In genomic region chr19:37348331-37348730, GRCm38 (mm10) we compare ENCODE assay signal across 16 mouse cellular contexts. TPM values are rescaled to one million over a fixed set of nuclear protein-coding genes. Genes with fewer than 3 reads are reported as not detected.
DNase-seq lines count a peak whose midpoint lies in the region; ATAC-seq and TF ChIP-seq lines count a peak whose summit lies in the region.
"Had no signal": no experiment of that assay in that cellular context is flagged by ENCODE, and none has a peak within 500 bp of the region (broad histone marks: within the 10 kb centered on the region; RNA-seq: fewer than 3 reads in every experiment).

No protein-coding gene starts in this region.

- ATAC-seq in midbrain, postnatal 0 days (ENCODE audit: low FRiP score): no peak
- ATAC-seq in midbrain, embryonic 16.5 days: no peak
- no peak for ATAC-seq in midbrain, embryonic 15.5 days (replicated peaks)
- ATAC-seq: lung, postnatal 0 days had no signal

- H3K9me3 ChIP-seq in midbrain, postnatal 0 days (ENCODE audit: low read length): 0 out of 2 replicates have a peak, but pooled peaks cover 6% of the 10 kb centered on the region
- H3K9me3 ChIP-seq in midbrain, embryonic 16.5 days (replicated peaks; ENCODE audit: control insufficient read depth, low read length, poor library complexity, severe bottlenecking): peaks cover 6% of the 10 kb centered on the region; the same call in 1 of the 2 replicates
- no peaks in the 10 kb centered on the region for H3K9me3 ChIP-seq in midbrain, embryonic 15.5 days
- H3K9me3 ChIP-seq: embryonic facial prominence, embryonic 10.5 days; hindbrain, embryonic 13.5 days had no signal

- H3K4me1 ChIP-seq in midbrain, postnatal 0 days (ENCODE audit: insufficient read depth, low read length): no peaks in the 10 kb centered on the region
- no peaks in the 10 kb centered on the region; the same call in 1 of the 2 replicates for H3K4me1 ChIP-seq in midbrain, embryonic 16.5 days (ENCODE audit: control insufficient read depth, insufficient read depth, low read length)
- H3K4me1 ChIP-seq in midbrain, embryonic 15.5 days: no peaks in the 10 kb centered on the region
- H3K4me1 ChIP-seq: embryonic facial prominence, embryonic 10.5 days; hindbrain, embryonic 13.5 days had no signal

- H3K9ac ChIP-seq in midbrain, postnatal 0 days (replicated peaks; ENCODE audit: low read length, poor library complexity, severe bottlenecking): no peak overlapping the region
- no peak overlapping the region for H3K9ac ChIP-seq in midbrain, embryonic 16.5 days (ENCODE audit: low read depth, low read length)
- H3K9ac ChIP-seq in midbrain, embryonic 15.5 days: no peak overlapping the region
- H3K9ac ChIP-seq: hindbrain, embryonic 13.5 days had no signal

- 78% methylated on average over 10 of the region's 10 CpGs for WGBS in midbrain, postnatal 0 days
- 79% methylated on average over 10 of the region's 10 CpGs for WGBS in midbrain, embryonic 16.5 days
- WGBS in midbrain, embryonic 15.5 days: 85% methylated on average over 10 of the region's 10 CpGs

- peak; percentile 23 to 29 for DNase-seq in cerebellum, postnatal 14 days
- no peak for DNase-seq in cerebellum, adult 9-11 months
- DNase-seq in midbrain, postnatal 0 days (ENCODE audit: low spot score): peak; percentile 10
- DNase-seq in heart, adult 9 months (ENCODE audit: low spot score in 2 of 2): peak; percentile 17 to 27
- DNase-seq in heart, postnatal 14 days: peak; percentile 26 to 29
- no peak for DNase-seq in layer of hippocampus, postnatal 10 days (ENCODE audit: low spot score in 2 of 2)
- DNase-seq: B cell, adult 2 months; cerebellum, adult 8-10 months; kidney, adult 8-10 months; right cerebral cortex, postnatal 4 days had no signal

- no peaks in the 10 kb centered on the region for H3K27me3 ChIP-seq in midbrain, postnatal 0 days (ENCODE audit: insufficient read depth, low read length)
- H3K27me3 ChIP-seq in midbrain, embryonic 16.5 days (ENCODE audit: control insufficient read depth, insufficient read depth, low read depth, low read length): no peaks in the 10 kb centered on the region
- H3K27me3 ChIP-seq in midbrain, embryonic 15.5 days (replicated peaks): no peaks in the 10 kb centered on the region
- H3K27me3 ChIP-seq: hindbrain, embryonic 13.5 days had no signal

- no peak for TF ChIP-seq CTCF in midbrain, postnatal 0 days (IDR thresholded peaks at IDR 0.05)

- no peak overlapping the region for H3K27ac ChIP-seq in midbrain, postnatal 0 days (ENCODE audit: low read depth, low read length)
- H3K27ac ChIP-seq in midbrain, embryonic 16.5 days (ENCODE audit: low read length): no peak overlapping the region
- no peak overlapping the region for H3K27ac ChIP-seq in midbrain, embryonic 15.5 days
- H3K27ac ChIP-seq: embryonic facial prominence, embryonic 10.5 days; hindbrain, embryonic 13.5 days had no signal

- H3K4me3 ChIP-seq in midbrain, postnatal 0 days (ENCODE audit: low read depth, low read length): no peak overlapping the region
- H3K4me3 ChIP-seq in midbrain, embryonic 16.5 days (ENCODE audit: low read depth, low read length): no peak overlapping the region
- no peak overlapping the region for H3K4me3 ChIP-seq in midbrain, embryonic 15.5 days
- H3K4me3 ChIP-seq: embryonic facial prominence, embryonic 10.5 days; hindbrain, embryonic 13.5 days had no signal

- no peaks in the 10 kb centered on the region for H3K36me3 ChIP-seq in midbrain, postnatal 0 days (ENCODE audit: insufficient read depth, low read length)
- H3K36me3 ChIP-seq in midbrain, embryonic 16.5 days (ENCODE audit: control insufficient read depth, insufficient read depth, low read length): peaks cover 5% of the 10 kb centered on the region
- H3K36me3 ChIP-seq in midbrain, embryonic 15.5 days (replicated peaks): no peaks in the 10 kb centered on the region

- intact Hi-C loops in heart, postnatal 14 days (cut with DNase I): no loop called here

- no peak overlapping the region for H3K4me2 ChIP-seq in midbrain, postnatal 0 days (ENCODE audit: low read depth, low read length, poor library complexity, severe bottlenecking)
- no peak overlapping the region for H3K4me2 ChIP-seq in midbrain, embryonic 16.5 days (ENCODE audit: low read length)
- no peak overlapping the region for H3K4me2 ChIP-seq in midbrain, embryonic 15.5 days
- H3K4me2 ChIP-seq: hindbrain, embryonic 13.5 days; liver, embryonic 11.5 days had no signal

RNA-seq across cellular contexts. Expression of gene Ide, which starts 10.7 kb away (rescaled TPM):
- total RNA-seq in midbrain, postnatal 0 days (2014; rRNA removed): 31.5 and 32.5 TPM in 2 replicates
- polyA plus RNA-seq in midbrain, postnatal 0 days (2015; fragmentation: Nextera tagmentation; extraction: Ambion mirVana): 33.2 and 36.2 TPM in 2 replicates
- 37.8 and 41.9 TPM in 2 replicates for polyA plus RNA-seq in midbrain, embryonic 16.5 days (2015; fragmentation: Nextera tagmentation; extraction: Ambion mirVana)
- 10 to 100 TPM; 82.9 to 86.3 TPM for total RNA-seq in heart, postnatal 14 days (2021)
- total RNA-seq in layer of hippocampus, postnatal 10 days (2021): 10 to 100 TPM; 54.6 to 57.8 TPM
- 37.8 and 39.0 TPM in 2 replicates for polyA plus RNA-seq in midbrain, embryonic 15.5 days (2015; fragmentation: Nextera tagmentation; extraction: Ambion mirVana)

RNA-seq across cellular contexts. Expression of gene Kif11, which starts 27.9 kb away (rescaled TPM):
- total RNA-seq in midbrain, postnatal 0 days (2014; rRNA removed): 6.2 and 7.5 TPM in 2 replicates
- polyA plus RNA-seq in midbrain, postnatal 0 days (2015; fragmentation: Nextera tagmentation; extraction: Ambion mirVana): 2.9 and 3.3 TPM in 2 replicates
- 6.3 and 7.7 TPM in 2 replicates for polyA plus RNA-seq in midbrain, embryonic 16.5 days (2015; fragmentation: Nextera tagmentation; extraction: Ambion mirVana)
- total RNA-seq in heart, postnatal 14 days (2021): 1 to 10 TPM; 3.4 to 6.5 TPM
- 1 to 10 TPM; 4.5 to 5.1 TPM for total RNA-seq in layer of hippocampus, postnatal 10 days (2021)
- polyA plus RNA-seq in midbrain, embryonic 15.5 days (2015; fragmentation: Nextera tagmentation; extraction: Ambion mirVana): 8.4 and 11.3 TPM in 2 replicates

Comparison
In these comparisons a context has a peak if more than half of its experiments do, and no peak if none do; other contexts are left out.
1. DNase-seq: peak in cerebellum, postnatal 14 days (2 of 2), midbrain, postnatal 0 days (single experiment), heart, adult 9 months (2 of 2) and heart, postnatal 14 days (2 of 2); none in cerebellum, adult 9-11 months (single experiment) and layer of hippocampus, postnatal 10 days (0 of 2).